Mouse (Mus musculus) heart, postnatal 0 days (tissue): ENCODE measurements around the gene Kcnmb3. TPM values are rescaled to one million over a fixed set of nuclear protein-coding genes. Genes with fewer than 3 reads are reported as not detected.

Source experiments
- ATAC-seq: fragments of 200-750 bp; cut with Nextera tagmentation; 2 replicates; pipeline ENCODE4 v1.8.0; 2017; ENCODE audit warnings: low read depth, moderate number of reproducible peaks, moderate library complexity; ENCODE audit not compliant: insufficient read depth
- DNase-seq: peaks from one replicate; pipeline ENCODE4 v3.0.0-alpha.2; 2016; ENCODE audit warnings: low spot score
- H3K27ac ChIP-seq: fragments of 300-500 bp; sonication (generic); 2 replicates; pipeline ENCODE4 v1.5.1; 2014; ENCODE audit warnings: low read depth, mild to moderate bottlenecking
- H3K27me3 ChIP-seq: fragments of 300-500 bp; sonication (generic); 2 replicates; pipeline ENCODE4 v1.6.1; 2014; ENCODE audit warnings: low read length, mixed read lengths; ENCODE audit not compliant: control insufficient read depth, insufficient read depth
- H3K36me3 ChIP-seq: fragments of 300-500 bp; sonication (generic); replicated peaks from 2 replicates; pipeline ENCODE4 v1.6.1; 2014; ENCODE audit warnings: low read length, mixed read lengths; ENCODE audit not compliant: control insufficient read depth, insufficient read depth
- H3K4me1 ChIP-seq: fragments of 300-500 bp; sonication (generic); 2 replicates; pipeline ENCODE4 v1.6.1; 2014; ENCODE audit warnings: antibody characterized with exemption; ENCODE audit not compliant: control insufficient read depth, insufficient read depth
- H3K4me2 ChIP-seq: fragments of 300-500 bp; sonication (generic); 2 replicates; pipeline ENCODE4 v1.6.1; 2014; ENCODE audit warnings: low read depth, mild to moderate bottlenecking, low read length, moderate library complexity
- H3K4me3 ChIP-seq: fragments of 300-500 bp; sonication (generic); 2 replicates; pipeline ENCODE4 v1.5.1; 2014; ENCODE audit warnings: low read depth, low read length
- H3K9ac ChIP-seq: fragments of 300-500 bp; sonication (generic); replicated peaks from 2 replicates; pipeline ENCODE4 v1.6.1; 2014; ENCODE audit warnings: low read depth, low read length, mixed read lengths
- H3K9me3 ChIP-seq: fragments of 300-500 bp; sonication (generic); replicated peaks from 2 replicates; pipeline ENCODE4 v1.6.1; 2016; ENCODE audit warnings: low read length; ENCODE audit not compliant: control insufficient read depth
- CTCF ChIP-seq: IDR thresholded peaks from 2 replicates; pipeline ENCODE4 v1.5.1; 2016; ENCODE audit warnings: antibody characterized with exemption, control low read depth, low read depth
- EP300 ChIP-seq: IDR thresholded peaks from 2 replicates; pipeline ENCODE4 v1.6.1; 2016; ENCODE audit warnings: antibody characterized with exemption, low read depth
- WGBS: fragments of 180-500 bp; shearing (Covaris S2); extraction: QIAGEN DNeasy Blood & Tissue Kit; methylation state at CpG from one replicate; pipeline ENCODE4 v1.1.7; 2014; 5-methylcytosine and 5-hydroxymethylcytosine counted together
- polyA plus RNA-seq: library from polyadenylated mRNA; unstranded; fragments of >200 nt; fragmentation: Nextera tagmentation; extraction: Ambion mirVana; gene quantifications from 2 replicates; pipeline ENCODE4 v1.2.1, GENCODE M21; 2015
- total RNA-seq: library from RNA; depleted of rRNA; stranded (reverse); fragments of >200 nt; gene quantifications from 2 replicates; pipeline ENCODE4 v1.2.3, GENCODE M21; 2014; ENCODE audit warnings: low replicate concordance

Kcnmb3 gene
- total and polyA plus RNA-seq, 2 experiments from 2014 or later = 0.08 TPM; not detected in 1

GRCm38 (mm10) chr3:32483035-32483434, 9.0 kb downstream of the Kcnmb3 start:
- TF ChIP-seq CTCF (no peak), EP300 (no peak)
- Histone ChIP-seq H3K36me3 (no peaks in the 10 kb centered on the region), H3K4me1 (no peaks in the 10 kb centered on the region), H3K4me2 (no peak overlapping the region), H3K27me3 (no peaks in the 10 kb centered on the region), H3K27ac (no peak overlapping the region), H3K9ac (no peak overlapping the region), H3K4me3 (no peak overlapping the region), H3K9me3 (no peaks in the 10 kb centered on the region)
- DNase-seq (no peak), ATAC-seq (no peak)
- 75% methylated on average over 3 of the region's 3 CpGs for WGBS

- WGBS = 85% methylated on average over 7 of the region's 7 CpGs
- H3K27me3 ChIP-seq = no peaks in the 10 kb centered on the region
- TF ChIP-seq EP300 (no peak), CTCF (no peak)
- H3K4me3 ChIP-seq = no peak overlapping the region
- no peak for ATAC-seq
- H3K4me2 ChIP-seq = no peak overlapping the region
- H3K9me3 ChIP-seq = no peaks in the 10 kb centered on the region
- no peak for DNase-seq
- H3K27ac ChIP-seq = no peak overlapping the region
- no peaks in the 10 kb centered on the region for H3K36me3 ChIP-seq
- no peak overlapping the region for H3K9ac ChIP-seq
- H3K4me1 ChIP-seq = no peaks in the 10 kb centered on the region
These were observed 12.1 kb downstream of the Kcnmb3 start for GRCm38 (mm10) chr3:32479961-32480360.

- ATAC-seq = no peak
- H3K27me3 ChIP-seq = no peaks in the 10 kb centered on the region
- H3K4me3 ChIP-seq = no peak overlapping the region
- no peak overlapping the region for H3K27ac ChIP-seq
- no peaks in the 10 kb centered on the region for H3K9me3 ChIP-seq
- TF ChIP-seq EP300 = no peak
- TF ChIP-seq CTCF = no peak
- peaks cover 9% of the 10 kb centered on the region; the same call in 1 of the 2 replicates for H3K4me1 ChIP-seq
- no peak overlapping the region for H3K4me2 ChIP-seq
- H3K36me3 ChIP-seq = no peaks in the 10 kb centered on the region
- no peak for DNase-seq
- no peak overlapping the region for H3K9ac ChIP-seq
- 70% methylated on average over 10 of the region's 10 CpGs for whole genome bisulfite sequencing
These were observed 18.8 kb downstream of the Kcnmb3 start for GRCm38 (mm10) chr3:32473184-32473583.

GRCm38 (mm10) chr3:32472191-32472900, 19.7 kb downstream of the Kcnmb3 start:
- peak; percentile 62; the same call in 1 of the 2 replicates for ATAC-seq
- Histone ChIP-seq H3K9me3 (no peaks in the 10 kb centered on the region), H3K27ac (no peak overlapping the region), H3K4me3 (no peak overlapping the region), H3K27me3 (no peaks in the 10 kb centered on the region), H3K4me2 (peak overlapping the region; percentile 39), H3K4me1 (peaks cover 9% of the 10 kb centered on the region; the same call in 1 of the 2 replicates), H3K36me3 (0 out of 2 replicates have a peak, but pooled peaks cover under 1% of the 10 kb centered on the region), H3K9ac (no peak overlapping the region)
- peak; percentile 36 for DNase-seq
- WGBS = 44% methylated on average over 14 of the region's 14 CpGs
- TF ChIP-seq CTCF = no peak
- no peak for TF ChIP-seq EP300

- DNase-seq = no peak
- H3K9ac ChIP-seq = no peak overlapping the region
- no peak overlapping the region for H3K4me2 ChIP-seq
- H3K4me3 ChIP-seq = no peak overlapping the region
- 34% methylated on average over 6 of the region's 6 CpGs for WGBS
- TF ChIP-seq CTCF = no peak
- TF ChIP-seq EP300 = no peak
- H3K4me1 ChIP-seq = peaks cover 9% of the 10 kb centered on the region; the same call in 1 of the 2 replicates
- no peak for ATAC-seq
- H3K27ac ChIP-seq = no peak overlapping the region
- no peaks in the 10 kb centered on the region for H3K9me3 ChIP-seq
- no peaks in the 10 kb centered on the region for H3K27me3 ChIP-seq
- 0 out of 2 replicates have a peak, but pooled peaks cover 3% of the 10 kb centered on the region for H3K36me3 ChIP-seq
These were observed 20.9 kb downstream of the Kcnmb3 start for GRCm38 (mm10) chr3:32471098-32471497.
